Mouse (Mus musculus): ENCODE data around the gene 2410141K09Rik.
"Not testable (repeated sequence)": the region's sequence is repeated elsewhere in the genome, so short reads cannot be mapped to it uniquely, and the experiment has no call there.

The 2410141K09Rik gene

GRCm38 (mm10) chr13:66441018-66441417 lies at the start of gene 2410141K09Rik:
TSS of gene 2410141K09Rik (minus strand) at chr13:66441118.
- not testable (repeated sequence) for DNase-seq (ENCODE audit: low read depth)

- DNase-seq (ENCODE audit: low read depth) = not testable (repeated sequence)
These were observed 14.1 kb downstream of the 2410141K09Rik start for GRCm38 (mm10) chr13:66426858-66427257.

GRCm38 (mm10) chr13:66414962-66415361 lies 26.0 kb downstream of the 2410141K09Rik start:
- not testable (repeated sequence) for DNase-seq (ENCODE audit: low read depth)
